Mouse (Mus musculus) naive thymus-derived CD4-positive, alpha-beta T cell, adult 5 months (primary cell): Measurements from ENCODE around the gene Gm11273. TPM values are rescaled to one million over a fixed set of nuclear protein-coding genes. Genes with fewer than 3 reads are reported as not detected.

Experiments
- polyA plus RNA-seq: library from polyadenylated mRNA; unstranded; fragments of 100-300 nt; shearing (Covaris generic); gene quantifications from one replicate; pipeline ENCODE4 v1.2.1, GENCODE M21; 2017

Gene Gm11273
- 3.5 TPM for polyA plus RNA-seq

GRCm38 (mm10) chr13:21501182-21501581 is at the start of gene Gm11273:
Gm11273 (minus strand) TSS chr13:21501418.

GRCm38 (mm10) chr13:21542708-21543107 is 41.5 kb upstream of the Gm11273 start, which contains the start of gene Olfr1366:
Olfr1366 (minus strand) TSS chr13:21542808.

GRCm38 (mm10) chr13:21530781-21531201 is 29.6 kb upstream of the Gm11273 start, which contains the start of gene Zkscan8:
Zkscan8 (minus strand) TSS chr13:21531120.

GRCm38 (mm10) chr13:21495080-21495479 is 6.1 kb downstream of the Gm11273 start, which contains the start of gene AK157302:
AK157302 (plus strand) TSS chr13:21495223.

GRCm38 (mm10) chr13:21478759-21479670 is 22.2 kb downstream of the Gm11273 start, which contains the start of the genes Zkscan4 and Gm10065:
Zkscan4 (plus strand) TSS chr13:21478907.
Gm10065 (minus strand) TSS chr13:21479441.

GRCm38 (mm10) chr13:21468061-21469019 is 32.9 kb downstream of the Gm11273 start, which contains the start of gene Nkapl:
Nkapl (minus strand) TSS chr13:21468509.

GRCm38 (mm10) chr13:21453449-21453848 is 47.8 kb downstream of the Gm11273 start, which contains the start of gene Zscan26:
Zscan26 (minus strand) TSS chr13:21453730.

Other genes with a start within 250 kb of the Gm11273 start
- 0.21 TPM for gene Gpx5, start 208.7 kb downstream of the Gm11273 start, polyA plus RNA-seq
- gene Gpx6, start 189.3 kb downstream of the Gm11273 start, polyA plus RNA-seq, result not detected
- not detected for gene Olfr1367, start 154.5 kb downstream of the Gm11273 start, polyA plus RNA-seq
- gene Zscan12, start 138.6 kb downstream of the Gm11273 start, polyA plus RNA-seq, result 3.2 TPM
- gene Zkscan3, start 98.7 kb downstream of the Gm11273 start, polyA plus RNA-seq, result 33.9 TPM
- gene Pgbd1, start 60.4 kb downstream of the Gm11273 start, polyA plus RNA-seq, result 0.26 TPM
- 6.6 TPM for gene Zscan26, start 47.7 kb downstream of the Gm11273 start, polyA plus RNA-seq
- gene Nkapl, start 32.9 kb downstream of the Gm11273 start, polyA plus RNA-seq, result not detected
- not detected for gene Zkscan4, start 22.5 kb downstream of the Gm11273 start, polyA plus RNA-seq
- not detected for gene Gm10065, start 22.0 kb downstream of the Gm11273 start, polyA plus RNA-seq
- 0.55 TPM for gene AK157302, start 6.2 kb downstream of the Gm11273 start, polyA plus RNA-seq
- gene Zkscan8, start 29.7 kb upstream of the Gm11273 start, polyA plus RNA-seq, result 3.1 TPM
- gene Olfr1366, start 41.4 kb upstream of the Gm11273 start, polyA plus RNA-seq, result 0.11 TPM
- gene Olfr1535, start 58.5 kb upstream of the Gm11273 start, polyA plus RNA-seq, result not detected
- gene Olfr1364, start 80.3 kb upstream of the Gm11273 start, polyA plus RNA-seq, result not detected
- gene Olfr1362, start 112.6 kb upstream of the Gm11273 start, polyA plus RNA-seq, result not detected
- not detected for gene Olfr11, start 141.1 kb upstream of the Gm11273 start, polyA plus RNA-seq
- gene Olfr1361, start 162.0 kb upstream of the Gm11273 start, polyA plus RNA-seq, result not detected
- not detected for gene Olfr1360, start 176.0 kb upstream of the Gm11273 start, polyA plus RNA-seq
- gene Olfr1359, start 196.7 kb upstream of the Gm11273 start, polyA plus RNA-seq, result not detected
- not detected for gene Hist1h2bl, start 214.7 kb upstream of the Gm11273 start, polyA plus RNA-seq
- gene Hist1h2ai, start 215.0 kb upstream of the Gm11273 start, polyA plus RNA-seq, result not detected
- gene Hist1h3h, start 216.2 kb upstream of the Gm11273 start, polyA plus RNA-seq, result 1.7 TPM
- gene Hist1h2bm, start 220.6 kb upstream of the Gm11273 start, polyA plus RNA-seq, result not detected
- 1.1 TPM for gene Hist1h4j, start 233.6 kb upstream of the Gm11273 start, polyA plus RNA-seq
- gene Hist1h4k, start 249.1 kb upstream of the Gm11273 start, polyA plus RNA-seq, result 10.0 TPM